Mouse (Mus musculus) ES-Bruce4 (cell line): Measurements from ENCODE around the gene Ldlrap1. TPM values are rescaled to one million over a fixed set of nuclear protein-coding genes. Genes with fewer than 3 reads are reported as not detected.

Experiments
- H3K27ac ChIP-seq: 2 replicates; pipeline ENCODE4 v1.5.1; 2012; ENCODE audit warnings: low read length, inconsistent platforms; ENCODE audit not compliant: insufficient read depth
- H3K27me3 ChIP-seq: 2 replicates; pipeline ENCODE4 v1.6.1; 2012; ENCODE audit warnings: mild to moderate bottlenecking, low read length, inconsistent platforms; ENCODE audit not compliant: control insufficient read depth, poor library complexity, insufficient read depth, severe bottlenecking
- H3K36me3 ChIP-seq: 2 replicates; pipeline ENCODE4 v1.6.1; 2012; ENCODE audit warnings: inconsistent platforms, mild to moderate bottlenecking, low read length, moderate library complexity; ENCODE audit not compliant: control insufficient read depth, poor library complexity, insufficient read depth, severe bottlenecking
- H3K4me1 ChIP-seq: one replicate; pipeline ENCODE4 v1.8.1; 2011; ENCODE audit warnings: low read length; ENCODE audit not compliant: control insufficient read depth, insufficient read depth
- H3K4me3 ChIP-seq: 2 replicates; pipeline ENCODE4 v1.5.1; 2011; ENCODE audit warnings: low read depth, mild to moderate bottlenecking, low read length
- H3K9ac ChIP-seq: 2 replicates; pipeline ENCODE4 v1.6.1; 2012; ENCODE audit warnings: low read depth, mild to moderate bottlenecking, inconsistent platforms; ENCODE audit not compliant: poor library complexity, severe bottlenecking
- H3K9me3 ChIP-seq: replicated peaks from 2 replicates; pipeline ENCODE4 v1.6.1; 2012; ENCODE audit warnings: mild to moderate bottlenecking, low read length, inconsistent platforms; ENCODE audit not compliant: control insufficient read depth, poor library complexity, insufficient read depth, severe bottlenecking
- CTCF ChIP-seq: IDR thresholded peaks from one replicate; pipeline ENCODE4 v1.8.1; 2011; ENCODE audit warnings: low read depth, low read length
- EP300 ChIP-seq: IDR thresholded peaks from 2 replicates; pipeline ENCODE4 v1.6.1; 2011; ENCODE audit warnings: low read depth, low read length; ENCODE audit not compliant: insufficient read depth
- POLR2A ChIP-seq: IDR thresholded peaks from one replicate; pipeline ENCODE4 v1.8.1; 2011; ENCODE audit warnings: low read length; ENCODE audit not compliant: insufficient read depth
- polyA plus RNA-seq: library from polyadenylated mRNA; stranded (reverse); fragments of >200 nt; gene quantifications from 2 replicates; pipeline ENCODE4 v1.2.4, GENCODE M21; 2011; ENCODE audit warnings: low read depth; ENCODE audit not compliant: missing spikeins, insufficient read depth, insufficient read length

The Ldlrap1 gene
- polyA plus RNA-seq, 1 experiment, result 18.9 TPM

GRCm38 (mm10) chr4:134779136-134779934 lies 11.5 kb upstream of the Ldlrap1 start:
- Histone ChIP-seq H3K4me1 (peaks cover 9% of the 10 kb centered on the region), H3K9ac (no peak overlapping the region), H3K27ac (peak overlapping the region; percentile 23), H3K36me3 (no peaks in the 10 kb centered on the region), H3K4me3 (no peak overlapping the region), H3K9me3 (no peaks in the 10 kb centered on the region), H3K27me3 (no peaks in the 10 kb centered on the region)
- TF ChIP-seq POLR2A (no peak), EP300 (peak; percentile 78)

DNA sequence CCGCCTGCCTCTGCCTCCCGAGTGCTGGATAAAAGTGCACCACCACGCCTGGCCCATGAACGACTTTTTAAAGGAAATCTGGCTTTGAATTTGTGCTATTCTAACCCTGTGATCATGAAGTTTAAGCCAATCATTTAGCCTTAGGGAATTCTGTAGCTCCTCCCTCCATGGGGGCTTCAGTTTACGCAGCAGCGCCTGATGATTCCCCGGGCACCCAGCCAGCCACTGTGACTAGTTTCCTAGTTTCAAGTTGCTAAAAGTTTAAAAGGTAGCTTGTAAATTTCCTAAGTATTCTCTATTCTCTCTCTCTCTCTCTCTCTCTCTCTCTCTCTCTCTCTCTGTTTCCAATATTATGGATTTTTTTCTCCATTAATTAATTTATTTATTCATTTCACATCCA lies 8.4 kb upstream of the Ldlrap1 start:
- no peaks in the 10 kb centered on the region for H3K36me3 ChIP-seq
- H3K27ac ChIP-seq, result no peak overlapping the region
- H3K27me3 ChIP-seq, result no peaks in the 10 kb centered on the region
- H3K9me3 ChIP-seq, result no peaks in the 10 kb centered on the region
- TF ChIP-seq POLR2A (no peak), CTCF (no peak), EP300 (no peak)
- H3K9ac ChIP-seq, result no peak overlapping the region
- H3K4me1 ChIP-seq, result peaks cover 9% of the 10 kb centered on the region
- no peak overlapping the region for H3K4me3 ChIP-seq

- Histone ChIP-seq H3K4me1 (peaks cover 9% of the 10 kb centered on the region), H3K9ac (no peak overlapping the region), H3K27ac (no peak overlapping the region), H3K4me3 (no peak overlapping the region), H3K36me3 (no peaks in the 10 kb centered on the region), H3K27me3 (no peaks in the 10 kb centered on the region), H3K9me3 (no peaks in the 10 kb centered on the region)
- no peak for TF ChIP-seq POLR2A
- TF ChIP-seq CTCF, result no peak
- TF ChIP-seq EP300, result no peak
Observed at GRCm38 (mm10) chr4:134775234-134775944, 7.6 kb upstream of the Ldlrap1 start.

GRCm38 (mm10) chr4:134774126-134774525 lies 6.3 kb upstream of the Ldlrap1 start:
- no peaks in the 10 kb centered on the region for H3K27me3 ChIP-seq
- no peak overlapping the region for H3K27ac ChIP-seq
- no peaks in the 10 kb centered on the region for H3K36me3 ChIP-seq
- no peak for TF ChIP-seq EP300
- no peak for TF ChIP-seq CTCF
- TF ChIP-seq POLR2A, result no peak
- no peak overlapping the region for H3K9ac ChIP-seq
- H3K4me3 ChIP-seq, result no peak overlapping the region
- no peaks in the 10 kb centered on the region for H3K9me3 ChIP-seq
- peaks cover 2% of the 10 kb centered on the region for H3K4me1 ChIP-seq

DNA sequence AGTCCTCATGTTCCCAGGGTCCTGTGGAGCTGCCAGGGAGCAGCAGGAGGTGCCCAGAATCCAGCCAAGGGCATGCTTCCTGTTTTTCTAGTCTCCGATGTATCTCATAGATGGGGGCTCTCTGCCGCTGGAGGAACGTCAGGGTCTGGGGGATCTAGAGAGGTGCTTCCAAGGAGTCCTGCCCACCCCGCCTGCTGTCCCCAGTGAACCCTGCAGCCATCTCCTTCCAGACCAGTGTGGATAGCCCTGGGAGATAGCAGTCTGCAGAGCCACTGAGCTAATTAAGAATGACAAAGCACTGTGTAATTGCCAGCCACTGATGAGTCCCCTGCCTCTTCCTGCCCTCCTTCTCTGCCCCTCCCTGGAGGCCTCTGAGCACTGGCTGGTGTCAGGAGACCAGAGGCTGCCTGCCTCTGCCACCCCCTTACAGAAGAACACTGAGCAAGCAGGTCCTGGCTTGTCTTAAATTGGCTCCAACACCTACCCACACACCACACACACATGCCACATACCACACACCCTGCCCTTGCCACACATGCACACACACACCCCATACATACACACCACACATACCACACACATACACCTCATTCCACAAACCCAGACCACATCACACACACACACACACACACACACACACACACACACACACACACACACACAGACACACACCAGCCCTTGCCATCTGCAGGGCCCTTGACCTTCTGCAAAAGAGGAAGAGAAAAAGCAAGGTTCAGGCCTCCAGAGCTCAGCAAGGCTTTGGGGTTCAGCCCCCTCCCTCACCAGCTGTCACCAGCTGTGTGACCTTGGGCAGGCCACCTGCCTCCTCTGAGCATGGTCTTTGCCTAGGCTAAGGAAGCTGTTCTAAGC lies 5.2 kb upstream of the Ldlrap1 start:
- Histone ChIP-seq H3K36me3 (no peaks in the 10 kb centered on the region), H3K27ac (no peak overlapping the region), H3K9ac (no peak overlapping the region), H3K4me3 (no peak overlapping the region), H3K27me3 (no peaks in the 10 kb centered on the region), H3K9me3 (no peaks in the 10 kb centered on the region), H3K4me1 (no peaks in the 10 kb centered on the region)
- peak; percentile 65; the same call in 1 of the 2 replicates for TF ChIP-seq EP300
- no peak for TF ChIP-seq POLR2A
- no peak for TF ChIP-seq CTCF
